Mouse (Mus musculus): ENCODE data around the gene Stard13.

Gene Stard13

DNA sequence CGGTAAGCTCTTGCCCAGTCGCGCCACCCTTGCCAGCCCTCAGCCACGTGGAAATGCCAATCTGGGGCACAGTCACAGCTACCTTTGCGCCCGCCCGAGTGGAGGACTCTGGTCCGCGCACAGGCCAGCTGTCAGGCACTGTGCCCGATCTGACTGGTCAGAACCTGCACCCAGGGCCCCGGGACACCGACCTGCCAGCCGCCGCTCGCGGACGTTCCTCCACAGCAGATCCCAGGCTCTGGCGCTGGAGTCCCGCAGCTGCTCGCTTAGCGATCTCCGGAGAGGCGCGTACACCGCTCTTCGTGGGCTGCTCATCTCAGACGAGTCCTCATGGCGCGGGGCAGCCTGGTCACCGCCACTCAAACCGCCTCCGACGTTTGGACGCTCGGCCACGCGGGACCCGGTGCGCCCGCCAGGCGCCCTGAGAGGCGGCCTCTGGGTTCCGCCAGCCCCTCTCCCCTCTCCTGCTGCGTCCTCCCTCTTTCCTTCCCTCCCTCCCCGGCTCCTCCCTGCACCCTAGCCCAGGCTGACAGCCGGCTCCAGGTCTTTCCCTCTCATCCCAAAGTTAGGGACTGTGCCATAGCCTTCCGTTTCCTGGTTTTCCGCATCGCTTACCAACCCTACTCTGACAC lies at the start of gene Stard13:
Stard13 (minus strand) TSS at position 437 of the 632 bp plus-strand sequence.
- DNase-seq (ENCODE audit: low read depth, low spot score) = no peak

DNA sequence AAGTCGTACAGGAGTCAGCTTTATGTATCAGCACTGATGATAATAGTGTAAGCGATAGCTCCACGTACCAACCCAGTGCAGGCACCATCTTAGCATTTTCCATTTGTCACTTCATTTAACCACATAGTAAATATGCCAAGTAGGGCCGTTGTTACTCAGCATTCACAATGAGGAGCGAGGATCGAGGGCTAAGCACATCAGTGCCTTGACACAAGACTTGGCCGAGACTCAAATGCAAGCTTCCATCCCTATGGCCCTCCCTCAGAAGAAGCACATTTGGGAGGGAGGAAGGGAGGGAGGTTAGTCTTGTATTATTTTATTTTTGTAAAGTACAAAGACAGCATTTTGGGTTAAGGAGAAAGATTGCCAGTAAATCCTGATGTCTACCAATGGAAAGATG lies 45.9 kb upstream of the Stard13 start:
- no peak for DNase-seq (ENCODE audit: low read depth, low spot score)

DNA sequence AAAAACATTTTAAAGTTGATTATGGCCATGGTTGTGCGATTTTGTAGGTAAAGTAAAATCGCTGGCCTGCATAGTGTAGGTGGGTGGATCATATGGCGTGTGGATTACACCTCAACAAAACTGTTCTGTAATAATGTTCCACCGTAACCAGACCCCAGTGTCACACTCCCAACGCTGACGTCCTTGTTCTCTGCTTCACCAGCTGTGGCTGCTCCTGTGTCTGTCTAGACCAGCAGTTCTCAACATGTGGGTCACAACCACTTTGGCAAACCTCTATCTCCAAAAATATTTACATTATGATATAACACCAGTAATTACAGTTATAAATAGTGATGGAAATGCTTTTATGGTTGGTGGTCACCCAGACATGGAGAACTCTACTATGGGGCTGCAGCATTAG lies 44.3 kb upstream of the Stard13 start:
- no peak for DNase-seq (ENCODE audit: low read depth, low spot score)

DNA sequence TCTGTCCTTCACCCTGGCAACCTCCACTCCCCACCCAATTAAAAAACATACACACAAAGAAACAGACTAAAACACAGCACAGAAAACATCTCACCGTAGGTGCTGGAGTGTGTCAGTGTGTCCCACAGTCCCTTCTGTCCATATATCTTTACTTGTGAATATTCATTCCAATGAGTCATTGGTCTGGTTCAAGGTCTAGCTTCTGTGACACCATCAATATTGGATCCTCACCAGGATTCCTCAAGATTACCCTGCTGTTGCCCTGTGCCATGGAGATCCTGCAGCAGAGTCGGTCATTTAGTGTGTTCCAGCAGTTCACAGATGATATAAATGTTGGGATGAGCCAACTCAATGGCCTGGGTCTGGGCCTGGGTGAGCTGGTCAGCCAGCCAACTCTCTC lies 42.4 kb upstream of the Stard13 start:
- DNase-seq (ENCODE audit: low read depth, low spot score) = no peak

DNA sequence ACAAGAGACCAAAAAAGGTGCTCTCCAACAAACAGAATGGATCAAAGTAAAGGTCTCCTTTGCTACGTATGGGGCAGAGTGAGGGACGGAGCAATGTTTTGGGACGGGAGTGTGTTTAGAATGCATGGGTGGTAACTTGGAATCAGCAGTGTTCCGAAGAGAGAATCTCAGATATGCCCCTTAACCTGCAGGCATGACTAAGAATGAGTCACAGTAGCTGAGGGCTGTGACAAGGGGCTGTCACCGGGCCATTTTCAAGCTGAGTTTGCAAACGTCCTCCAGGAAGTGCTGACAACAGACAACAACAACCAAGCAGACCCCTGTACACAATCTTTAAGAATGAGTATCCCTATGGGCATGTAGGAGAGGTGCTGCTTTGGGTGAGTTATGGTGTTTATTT lies 40.6 kb upstream of the Stard13 start:
- no peak for DNase-seq (ENCODE audit: low read depth, low spot score)

DNA sequence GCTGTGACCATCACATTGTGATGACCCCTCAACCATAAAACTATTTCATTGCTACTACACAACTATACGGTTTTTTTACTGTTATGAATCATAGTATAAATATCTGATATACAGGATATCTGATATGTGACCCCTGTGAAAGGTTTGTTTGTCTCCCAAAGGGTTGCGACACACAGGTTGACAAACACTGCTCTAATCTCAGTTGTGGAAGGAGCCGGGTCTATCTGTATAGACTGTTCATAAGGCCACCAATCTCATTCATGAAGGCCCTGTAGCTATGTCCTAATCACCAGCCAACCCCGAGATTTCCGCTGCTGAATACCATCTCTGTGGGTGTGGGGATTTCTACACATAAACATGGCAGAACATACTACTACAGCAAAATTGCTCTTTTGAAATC lies 37.2 kb upstream of the Stard13 start:
- no peak for DNase-seq (ENCODE audit: low read depth, low spot score)

DNA sequence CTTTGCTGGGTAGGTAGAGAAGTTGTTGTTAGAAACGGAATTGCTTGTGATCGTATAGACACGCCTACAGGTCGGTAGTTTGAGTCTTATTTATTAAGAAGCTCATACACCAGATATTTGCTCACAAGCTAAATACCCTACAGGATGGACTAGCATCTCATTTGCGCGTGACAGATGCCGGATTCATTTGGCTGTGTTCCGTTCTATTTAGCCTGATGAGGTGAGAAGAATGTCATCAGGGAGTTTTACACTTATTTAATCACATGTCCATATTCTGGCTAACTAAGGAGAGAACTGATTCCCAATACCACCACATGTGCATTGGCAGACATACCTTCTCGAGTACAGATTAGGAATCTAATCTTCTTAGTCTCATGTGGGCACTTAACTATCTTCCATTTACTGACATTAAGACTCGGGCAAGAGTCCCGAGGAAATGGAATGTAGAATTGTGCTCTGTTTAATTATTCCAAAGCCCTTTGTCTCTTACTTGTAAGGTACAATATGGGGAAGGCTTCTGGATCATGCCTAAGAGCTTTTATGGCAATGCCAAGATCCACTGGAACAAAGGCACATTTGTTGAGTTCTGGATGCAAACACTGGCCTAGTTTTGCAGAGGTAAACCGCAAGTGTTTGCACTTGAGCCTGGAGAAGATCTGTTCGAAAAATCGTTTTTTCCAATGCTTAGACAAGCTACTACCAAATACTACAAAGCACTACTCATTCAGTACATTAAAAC lies 33.4 kb upstream of the Stard13 start:
- DNase-seq (ENCODE audit: low read depth, low spot score) = no peak

DNA sequence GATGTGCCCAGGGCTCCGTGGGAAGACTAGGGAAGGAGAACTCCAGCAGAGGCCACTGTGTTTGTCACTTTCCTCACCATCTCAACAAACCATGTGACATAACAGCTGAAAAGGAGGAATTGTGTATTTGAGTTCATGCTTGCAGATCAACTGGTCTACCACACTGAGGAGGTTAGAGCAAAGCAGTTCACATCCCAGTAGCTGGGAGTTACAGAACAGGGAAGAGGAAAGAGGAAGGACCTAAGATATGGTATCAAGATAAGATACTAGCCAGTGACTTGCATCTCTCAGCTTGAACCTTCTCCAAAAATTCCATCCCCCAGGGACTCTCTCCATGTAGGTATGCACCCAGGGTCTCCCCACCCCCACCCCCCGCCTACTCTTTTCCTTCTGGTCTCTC lies 27.9 kb upstream of the Stard13 start:
- DNase-seq (ENCODE audit: low read depth, low spot score) = no peak

DNA sequence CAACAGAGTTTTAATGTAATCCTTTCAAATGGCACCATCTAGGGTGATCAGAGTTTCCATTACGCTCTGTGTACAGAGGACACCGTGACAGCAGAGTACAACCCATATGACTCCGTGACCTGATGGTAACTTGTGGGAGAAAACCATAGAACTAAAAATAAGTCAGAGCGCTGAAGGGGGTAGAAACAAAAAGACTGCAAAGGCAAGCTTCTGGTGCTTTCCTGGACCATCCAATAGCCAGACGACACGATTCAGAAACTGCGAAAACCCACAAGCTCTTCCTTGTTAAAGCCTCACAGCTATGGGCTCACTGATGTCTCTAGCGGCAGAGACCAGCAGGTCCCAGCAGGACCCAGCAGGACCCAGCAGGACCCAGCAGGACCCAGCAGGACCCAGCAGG lies 18.6 kb upstream of the Stard13 start:
- no peak for DNase-seq (ENCODE audit: low read depth, low spot score)

DNA sequence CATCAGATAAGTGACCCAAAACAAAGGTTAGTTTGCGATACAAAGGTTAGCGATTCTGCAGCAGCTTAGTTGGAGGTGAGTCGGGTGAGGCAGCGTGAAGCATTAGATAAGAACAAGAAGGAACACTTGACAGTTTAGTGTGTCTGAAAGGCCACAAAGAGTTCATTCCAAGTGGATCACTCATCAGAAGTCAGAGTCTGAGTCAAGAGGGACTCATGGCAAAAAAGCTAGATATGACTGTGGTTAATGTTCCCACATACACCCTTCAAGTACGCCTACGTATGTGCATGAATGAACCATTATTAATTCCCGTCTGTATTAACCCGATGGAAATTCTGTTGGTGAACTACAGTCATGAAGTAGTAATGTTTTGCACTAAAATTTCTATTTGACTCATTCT lies 18.0 kb upstream of the Stard13 start:
- DNase-seq (ENCODE audit: low read depth, low spot score) = no peak

DNA sequence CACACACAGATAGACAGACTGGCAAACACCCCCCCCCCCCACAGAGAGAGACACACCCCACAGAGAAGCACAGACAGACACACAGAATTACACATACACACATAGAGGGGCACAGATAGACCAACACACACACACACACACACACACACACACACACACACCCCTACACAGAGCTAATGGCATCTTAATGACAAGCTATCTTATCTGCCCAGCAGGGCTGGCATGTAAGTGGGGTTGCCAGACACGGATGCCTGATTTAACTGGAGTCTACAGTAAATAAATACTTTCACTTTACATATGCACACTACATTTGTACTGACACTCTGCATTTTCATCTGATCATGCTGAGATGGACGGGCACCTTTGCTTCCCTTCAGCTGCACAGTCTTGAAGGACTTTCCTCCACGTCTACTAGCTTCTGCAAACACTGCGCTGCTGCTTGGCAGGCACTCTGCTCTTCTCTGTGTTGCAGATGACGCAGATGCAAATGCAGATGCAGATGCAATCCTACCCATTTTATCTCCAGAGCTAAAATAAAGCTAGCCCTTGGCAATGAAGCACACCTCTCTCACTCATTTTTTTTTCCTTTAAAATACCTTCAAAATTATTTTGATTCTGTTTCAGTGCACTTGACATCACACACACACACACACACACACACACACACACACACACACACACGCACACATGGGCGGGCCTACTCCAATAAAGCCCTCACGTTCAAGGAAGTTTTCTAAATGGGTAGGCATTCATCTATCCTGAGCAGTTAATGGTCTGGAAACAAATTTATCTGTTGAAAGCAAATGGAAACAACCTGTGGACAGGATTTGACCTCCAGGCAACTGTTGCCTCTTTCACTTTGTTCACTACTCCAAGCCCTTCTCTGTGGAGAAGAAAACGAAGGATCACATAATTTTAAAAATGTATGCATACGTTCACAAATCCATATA lies 15.3 kb upstream of the Stard13 start:
- no peak for DNase-seq (ENCODE audit: low read depth, low spot score)

DNA sequence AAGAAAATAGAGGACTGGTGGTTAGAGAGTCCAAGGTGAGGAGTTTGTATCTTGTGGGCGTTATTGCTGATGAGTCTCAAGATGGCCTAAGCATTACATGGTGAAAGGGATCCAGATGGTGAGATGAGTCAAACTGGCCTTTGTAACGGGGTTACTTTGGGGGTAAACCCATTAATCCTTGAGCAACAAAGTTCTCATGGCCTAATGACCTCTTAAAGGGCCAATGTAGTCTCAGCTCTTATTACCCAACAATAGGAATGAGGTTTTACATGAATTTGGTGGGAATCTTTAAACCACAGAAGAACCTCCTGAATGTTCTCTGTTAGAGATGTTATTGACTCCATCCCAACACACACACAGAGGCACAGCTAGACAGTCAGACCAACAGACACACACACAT lies 14.4 kb upstream of the Stard13 start:
- DNase-seq (ENCODE audit: low read depth, low spot score) = no peak

DNA sequence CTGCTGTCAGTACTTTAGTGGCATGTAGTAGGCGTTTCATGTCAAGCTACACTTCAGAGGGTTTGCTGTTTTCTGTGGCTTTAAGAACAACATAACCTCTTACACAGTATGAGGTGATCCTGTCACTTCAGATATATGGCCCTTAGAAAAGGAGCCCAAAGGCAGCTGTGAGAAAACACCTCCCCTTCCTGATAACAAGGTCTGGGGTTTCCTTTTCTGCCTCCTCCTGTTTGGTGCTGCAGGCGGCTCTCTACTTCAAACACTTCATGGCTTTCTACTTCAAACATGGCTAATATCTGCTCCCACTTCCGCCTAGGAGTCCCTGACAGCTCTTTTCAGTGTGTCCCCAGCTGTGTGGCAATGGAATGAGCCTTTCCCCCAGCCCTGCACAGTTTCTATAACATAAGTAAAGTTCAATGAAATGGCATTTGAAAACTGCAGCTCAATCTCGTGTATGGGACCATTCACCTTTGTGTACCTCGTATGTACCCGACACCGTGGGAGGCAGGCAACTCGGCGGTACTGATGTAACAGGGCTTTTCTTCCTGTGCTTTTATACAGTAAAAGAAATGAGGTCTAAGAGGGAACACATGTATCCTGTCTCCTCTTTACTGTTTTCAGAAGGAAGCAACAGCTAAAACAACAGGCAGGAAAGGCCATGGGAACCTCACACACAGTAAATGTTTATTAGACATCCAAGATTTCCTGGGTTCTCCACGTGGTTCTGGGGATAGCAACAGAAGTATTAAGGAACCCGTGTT lies 13.7 kb upstream of the Stard13 start:
- DNase-seq (ENCODE audit: low read depth, low spot score) = no peak

DNA sequence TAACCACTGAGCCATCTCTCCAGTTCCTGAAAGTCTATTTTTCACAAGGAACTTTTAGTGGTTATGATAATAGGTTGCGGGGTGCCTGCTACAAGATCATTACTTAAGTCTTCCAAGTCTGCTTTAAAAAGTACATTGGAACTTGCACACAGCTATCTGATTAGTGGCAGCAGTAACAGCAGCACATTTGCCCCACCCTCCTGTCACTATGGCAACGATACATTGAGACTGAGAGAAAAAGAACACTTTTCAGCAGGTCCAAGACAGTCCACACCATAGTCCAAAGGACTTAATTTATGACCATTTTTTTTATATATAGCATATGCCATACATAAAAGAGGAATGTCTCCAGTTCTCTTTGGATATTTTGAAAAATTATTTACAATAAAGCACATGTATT lies 12.7 kb upstream of the Stard13 start:
- no peak for DNase-seq (ENCODE audit: low read depth, low spot score)

DNA sequence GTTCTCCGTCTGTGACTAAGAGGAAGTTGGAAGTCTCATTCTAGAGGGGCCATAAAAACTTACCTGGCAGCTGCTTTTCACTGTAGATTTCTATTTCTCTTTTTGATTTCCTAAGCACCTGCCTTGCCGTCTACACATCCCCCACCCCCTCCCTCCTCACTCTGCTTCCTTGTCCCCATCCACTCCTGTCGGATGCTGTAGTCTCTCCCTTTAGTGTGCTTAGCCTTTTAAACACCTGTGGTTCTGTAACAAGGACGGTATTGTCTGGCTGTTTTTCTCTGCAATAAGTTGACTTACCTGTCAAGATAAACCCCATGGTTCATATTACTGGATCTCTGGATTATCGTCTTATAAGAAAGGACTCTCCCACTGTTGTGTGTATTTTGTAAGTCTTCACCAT lies 11.9 kb upstream of the Stard13 start:
- DNase-seq (ENCODE audit: low read depth, low spot score) = no peak

DNA sequence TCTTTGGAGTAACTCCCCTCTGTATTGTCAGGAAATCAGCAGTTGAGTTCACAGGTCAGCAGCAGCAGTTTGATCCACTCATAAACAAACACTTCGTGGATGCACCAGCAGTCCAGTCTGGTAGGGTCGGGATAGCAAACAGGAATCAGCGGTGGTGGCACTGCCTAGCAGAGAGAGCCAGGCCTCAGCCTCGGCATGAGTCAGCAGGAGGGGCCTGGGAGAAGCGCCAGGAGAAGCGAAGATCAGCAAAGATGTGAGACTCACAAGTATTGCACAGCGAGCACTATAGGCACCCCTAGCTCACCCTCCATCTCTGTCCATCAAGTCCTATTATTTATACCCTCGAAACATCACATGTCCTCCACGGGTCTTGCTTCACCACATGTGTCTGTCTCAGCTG lies 5.1 kb upstream of the Stard13 start:
- DNase-seq (ENCODE audit: low read depth, low spot score) = no peak

DNA sequence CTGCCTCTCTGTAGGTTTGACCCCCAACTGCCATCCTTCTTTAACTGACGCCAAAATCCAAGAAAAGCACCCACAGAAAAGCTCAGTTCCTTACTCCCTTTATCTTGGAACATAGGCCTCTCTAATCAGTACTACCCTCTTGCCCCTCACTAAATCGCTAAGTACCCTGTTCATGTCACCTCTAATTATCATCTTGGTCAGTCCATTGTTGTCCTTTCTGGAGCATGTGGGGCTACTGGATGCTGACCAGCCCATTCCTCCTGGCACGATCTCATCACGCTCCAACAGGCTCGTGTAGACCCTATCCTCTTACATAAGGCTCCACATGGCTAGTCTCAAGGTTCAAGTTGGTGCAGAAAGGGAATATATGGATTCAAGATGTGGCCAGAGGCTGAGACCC lies 2.8 kb upstream of the Stard13 start:
- no peak for DNase-seq (ENCODE audit: low read depth, low spot score)

DNA sequence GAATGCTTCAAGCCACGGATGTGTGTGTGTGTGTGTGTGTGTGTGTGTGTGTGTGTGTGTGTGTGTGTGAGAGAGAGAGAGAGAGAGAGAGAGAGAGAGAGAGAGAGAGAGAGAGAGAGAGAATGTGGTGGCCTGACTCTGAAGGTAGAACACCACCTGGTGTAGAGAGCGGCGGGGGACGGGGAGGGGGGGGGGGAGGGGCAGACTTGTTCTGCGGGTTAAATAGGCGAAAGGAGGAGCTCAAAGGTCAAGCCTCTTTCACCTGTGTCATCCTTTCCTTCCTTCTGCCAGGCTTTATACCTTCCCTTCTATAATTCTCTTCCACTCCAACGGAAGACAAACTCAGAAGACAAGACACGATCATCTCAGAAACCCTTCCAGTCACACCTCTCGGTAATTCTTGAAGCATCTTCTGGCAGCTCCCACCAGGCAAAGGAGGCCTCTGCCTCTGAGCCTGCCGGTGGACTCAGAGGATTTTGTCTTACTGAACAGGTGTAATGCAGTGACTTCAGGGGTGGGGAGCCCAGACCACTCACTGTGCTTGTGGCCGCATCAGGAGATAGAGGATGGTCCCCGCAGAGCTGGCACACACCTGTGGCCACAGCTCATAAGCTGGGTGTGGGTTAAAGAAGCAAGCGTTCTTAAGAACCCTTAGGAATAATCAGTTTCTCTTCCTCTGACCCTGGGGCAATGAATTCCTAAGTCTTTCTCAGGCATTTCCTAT lies 898 bp downstream of the Stard13 start:
- no peak for DNase-seq (ENCODE audit: low read depth, low spot score)

DNA sequence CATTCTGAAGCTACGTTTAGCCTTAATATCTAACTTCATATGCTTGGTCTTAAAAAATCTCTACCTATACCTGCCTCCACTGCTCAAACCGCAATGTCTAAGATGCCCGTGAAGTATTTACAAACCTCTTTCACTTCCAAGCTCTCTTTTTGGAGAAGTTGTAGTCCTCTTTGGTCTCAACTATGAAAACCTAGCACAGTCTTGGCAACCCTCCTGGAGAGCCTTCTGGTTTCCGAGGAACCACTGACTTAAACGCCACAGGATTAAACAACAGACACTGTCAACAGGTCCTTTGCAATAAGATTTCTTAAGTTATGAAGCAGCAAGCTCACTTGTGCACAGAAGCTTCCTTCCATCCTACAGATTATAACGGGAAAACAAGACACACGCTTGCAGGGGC lies 1.8 kb downstream of the Stard13 start:
- DNase-seq (ENCODE audit: low read depth, low spot score) = no peak

DNA sequence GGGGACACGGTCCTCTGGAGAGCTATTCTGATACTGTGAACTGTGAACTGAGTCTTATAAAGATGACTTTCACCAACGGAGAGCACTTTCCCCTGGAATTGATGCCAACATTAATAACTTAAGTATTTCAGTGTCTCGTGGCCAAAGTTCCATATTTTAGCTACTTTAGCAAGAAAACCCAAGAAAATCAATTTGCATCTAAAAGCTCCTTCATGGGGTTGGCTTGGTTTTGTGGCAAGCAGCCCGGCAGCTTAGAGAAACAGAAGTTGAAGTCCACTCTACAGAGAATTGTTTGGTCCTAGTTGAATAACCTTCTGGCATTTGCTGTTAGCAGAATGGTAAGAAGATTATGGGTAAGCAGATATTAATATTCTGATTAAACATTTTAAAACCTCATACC lies 2.2 kb downstream of the Stard13 start:
- DNase-seq (ENCODE audit: low read depth, low spot score) = no peak

DNA sequence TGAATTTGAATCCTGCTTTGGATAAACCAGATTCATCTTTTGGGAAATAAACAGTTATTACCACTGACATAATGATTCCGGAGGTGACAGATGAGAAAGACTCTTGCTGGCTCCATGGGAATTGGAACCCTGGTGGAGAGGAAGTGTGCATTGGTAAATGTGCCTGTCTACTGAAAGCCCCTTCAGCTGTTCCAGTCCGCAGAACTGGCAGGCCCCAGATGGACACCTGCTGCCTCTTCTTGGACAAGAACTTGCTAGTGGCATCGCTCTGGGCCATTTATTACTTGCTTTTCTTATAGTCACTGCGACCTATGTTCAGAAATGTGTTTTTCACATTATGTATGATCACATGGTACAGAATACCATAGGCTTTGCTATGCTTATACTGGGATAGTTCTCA lies 3.2 kb downstream of the Stard13 start:
- no peak for DNase-seq (ENCODE audit: low read depth, low spot score)

All from brain, embryonic 18.5 days (tissue).